Mouse (Mus musculus) spleen, adult 2 months (tissue): ENCODE data around the gene Mboat1. TPM values are rescaled to one million over a fixed set of nuclear protein-coding genes. Genes with fewer than 3 reads are reported as not detected.

Experiments
- DNase-seq, 2 experiments: peaks; one replicate each; pipeline versions ENCODE4 v3.0.0 to v3.0.0-alpha.2; 2012 to 2021; ENCODE audit warnings: low spot score in 2 of 2, low read depth in 1 of 2
- H3K27ac ChIP-seq: fragments of 200-500 bp; 2 replicates; pipeline ENCODE4 v1.5.1; 2012; ENCODE audit warnings: low read length, inconsistent platforms; ENCODE audit not compliant: insufficient read depth
- H3K27me3 ChIP-seq: fragments of 200-500 bp; 2 replicates; pipeline ENCODE4 v1.6.1; 2012; ENCODE audit warnings: mild to moderate bottlenecking, moderate library complexity, low read length, inconsistent platforms; ENCODE audit not compliant: control insufficient read depth, insufficient read depth
- H3K36me3 ChIP-seq: fragments of 200-500 bp; 2 replicates; pipeline ENCODE4 v1.6.1; 2012; ENCODE audit warnings: mild to moderate bottlenecking, low read length, inconsistent platforms; ENCODE audit not compliant: control insufficient read depth, insufficient read depth
- H3K4me1 ChIP-seq: fragments of 200-500 bp; 2 replicates; pipeline ENCODE4 v1.6.1; 2011; ENCODE audit warnings: inconsistent platforms; ENCODE audit not compliant: control insufficient read depth, insufficient read depth, insufficient read length
- H3K4me3 ChIP-seq: fragments of 200-500 bp; 2 replicates; pipeline ENCODE4 v1.5.1; 2011; ENCODE audit warnings: mild to moderate bottlenecking, inconsistent platforms; ENCODE audit not compliant: insufficient read depth, insufficient read length; ENCODE audit errors: extremely low read depth
- CTCF ChIP-seq: fragments of 200-500 bp; IDR thresholded peaks from 2 replicates; pipeline ENCODE4 v1.5.1; 2011; ENCODE audit warnings: mild to moderate bottlenecking, inconsistent platforms; ENCODE audit not compliant: insufficient read depth, insufficient read length, insufficient replicate concordance; ENCODE audit errors: extremely low read depth
- POLR2A ChIP-seq: fragments of 200-500 bp; IDR thresholded peaks from 2 replicates; pipeline ENCODE4 v1.6.1; 2011; ENCODE audit warnings: low read depth, low read length, inconsistent platforms
- WGBS: fragments of 180-500 bp; shearing (Covaris S2); methylation state at CpG from one replicate; pipeline ENCODE4 v1.1.7; 2018; 5-methylcytosine and 5-hydroxymethylcytosine counted together
- polyA plus RNA-seq: library from polyadenylated mRNA; depleted of rRNA; stranded (reverse); fragments of >200 nt; gene quantifications from 2 replicates; pipeline ENCODE4 v1.2.3, GENCODE M21; 2012

Gene Mboat1
- polyA plus RNA-seq, 1 experiment = 3.6 TPM

- Histone ChIP-seq H3K36me3 (no peaks in the 10 kb centered on the region), H3K4me3 (no peak overlapping the region), H3K27ac (no peak overlapping the region), H3K4me1 (peaks cover 7% of the 10 kb centered on the region), H3K27me3 (peaks cover 12% of the 10 kb centered on the region)
- DNase-seq = no peak
- 74% methylated on average over 6 of the region's 6 CpGs for WGBS
- no peak for TF ChIP-seq CTCF
- TF ChIP-seq POLR2A = no peak
Measured at GRCm38 (mm10) chr13:30137951-30138350, 1.7 kb downstream of the Mboat1 start.

GRCm38 (mm10) chr13:30140149-30140548, 3.9 kb downstream of the Mboat1 start:
- Histone ChIP-seq H3K4me3 (no peak overlapping the region), H3K36me3 (no peaks in the 10 kb centered on the region), H3K4me1 (peaks cover 7% of the 10 kb centered on the region), H3K27me3 (peaks cover 12% of the 10 kb centered on the region), H3K27ac (no peak overlapping the region)
- no peak for DNase-seq
- TF ChIP-seq CTCF (no peak), POLR2A (no peak)
- WGBS = 90% methylated on average over 5 of the region's 5 CpGs

GRCm38 (mm10) chr13:30140646-30141045, 4.4 kb downstream of the Mboat1 start:
- H3K27ac ChIP-seq = no peak overlapping the region

GRCm38 (mm10) chr13:30141996-30142395, 5.7 kb downstream of the Mboat1 start:
- no peak for DNase-seq
- TF ChIP-seq CTCF = no peak
- no peak for TF ChIP-seq POLR2A
- Histone ChIP-seq H3K4me1 (peaks cover 2% of the 10 kb centered on the region; the same call in 1 of the 2 replicates), H3K4me3 (no peak overlapping the region), H3K27me3 (peaks cover under 1% of the 10 kb centered on the region; the same call in 1 of the 2 replicates), H3K27ac (no peak overlapping the region), H3K36me3 (no peaks in the 10 kb centered on the region)
- WGBS = 94% methylated on average over 5 of the region's 5 CpGs

More at GRCm38 (mm10) chr13:30140646-30141045, 4.4 kb downstream of the Mboat1 start:
- TF ChIP-seq CTCF (no peak), POLR2A (no peak)
- Histone ChIP-seq H3K4me1 (peaks cover 7% of the 10 kb centered on the region), H3K4me3 (no peak overlapping the region), H3K36me3 (no peaks in the 10 kb centered on the region), H3K27me3 (peaks cover 10% of the 10 kb centered on the region)
- DNase-seq = no peak
- 91% methylated on average over 12 of the region's 12 CpGs for WGBS

GRCm38 (mm10) chr13:30146468-30146867, 10.2 kb downstream of the Mboat1 start:
- Histone ChIP-seq H3K4me3 (no peak overlapping the region), H3K27me3 (no peaks in the 10 kb centered on the region), H3K27ac (no peak overlapping the region), H3K36me3 (no peaks in the 10 kb centered on the region), H3K4me1 (no peaks in the 10 kb centered on the region)
- DNase-seq = no peak
- WGBS = 88% methylated on average over 6 of the region's 6 CpGs
- no peak for TF ChIP-seq POLR2A

- WGBS = 23% methylated on average over 4 of the region's 4 CpGs
- no peak for TF ChIP-seq POLR2A
- TF ChIP-seq CTCF = no peak
- no peaks in the 10 kb centered on the region for H3K36me3 ChIP-seq
- H3K4me1 ChIP-seq = peaks cover 2% of the 10 kb centered on the region; the same call in 1 of the 2 replicates
- no peak overlapping the region for H3K4me3 ChIP-seq
- no peak overlapping the region for H3K27ac ChIP-seq
- DNase-seq = peak; percentile 5 to 7
- H3K27me3 ChIP-seq = no peaks in the 10 kb centered on the region
Measured at GRCm38 (mm10) chr13:30154264-30154663, 18.0 kb downstream of the Mboat1 start.

- no peaks in the 10 kb centered on the region for H3K36me3 ChIP-seq
- H3K27ac ChIP-seq = no peak overlapping the region
- TF ChIP-seq POLR2A (no peak), CTCF (no peak)
- no peak for DNase-seq
- no peak overlapping the region for H3K4me3 ChIP-seq
- peaks cover 2% of the 10 kb centered on the region; the same call in 1 of the 2 replicates for H3K4me1 ChIP-seq
- 71% methylated on average over 4 of the region's 4 CpGs for WGBS
- no peaks in the 10 kb centered on the region for H3K27me3 ChIP-seq
Measured at GRCm38 (mm10) chr13:30159626-30160025, 23.3 kb downstream of the Mboat1 start.
